Mouse (Mus musculus) embryonic facial prominence, embryonic 10.5 days (tissue): Measurements from ENCODE around the gene Rho. TPM values are rescaled to one million over a fixed set of nuclear protein-coding genes. Genes with fewer than 3 reads are reported as not detected.

Experiments used
- DNase-seq: peaks from one replicate; pipeline ENCODE4 v3.0.0-alpha.2; 2017; ENCODE audit warnings: low spot score
- H3K27ac ChIP-seq: fragments of 300-500 bp; sonication (generic); replicated peaks from 2 replicates; pipeline ENCODE4 v1.5.1; 2016; ENCODE audit warnings: mild to moderate bottlenecking
- H3K27me3 ChIP-seq: fragments of 300-500 bp; sonication (generic); replicated peaks from 2 replicates; pipeline ENCODE4 v1.6.1; 2016; ENCODE audit warnings: low read depth, mild to moderate bottlenecking; ENCODE audit not compliant: poor library complexity, severe bottlenecking
- H3K36me3 ChIP-seq: fragments of 300-500 bp; sonication (generic); replicated peaks from 2 replicates; pipeline ENCODE4 v1.6.1; 2016; ENCODE audit warnings: mild to moderate bottlenecking, moderate library complexity
- H3K4me1 ChIP-seq: fragments of 300-500 bp; sonication (generic); 2 replicates; pipeline ENCODE4 v1.6.1; 2016
- H3K4me3 ChIP-seq: fragments of 300-500 bp; sonication (generic); 2 replicates; pipeline ENCODE4 v1.5.1; 2016; ENCODE audit warnings: mild to moderate bottlenecking, moderate library complexity
- H3K9me3 ChIP-seq: fragments of 300-500 bp; sonication (generic); 2 replicates; pipeline ENCODE4 v1.6.1; 2016; ENCODE audit warnings: mild to moderate bottlenecking
- WGBS: fragments of 180-500 bp; shearing (Covaris S2); methylation state at CpG from one replicate; pipeline ENCODE4 v1.1.7; 2016; 5-methylcytosine and 5-hydroxymethylcytosine counted together
- polyA plus RNA-seq: library from polyadenylated mRNA; unstranded; fragments of >200 nt; fragmentation: Nextera tagmentation; extraction: Ambion mirVana; gene quantifications from 2 replicates; pipeline ENCODE4 v1.2.1, GENCODE M21; 2016

Gene Rho
- polyA plus RNA-seq, 1 experiment from 2014 or later: 0.51 TPM

DNA sequence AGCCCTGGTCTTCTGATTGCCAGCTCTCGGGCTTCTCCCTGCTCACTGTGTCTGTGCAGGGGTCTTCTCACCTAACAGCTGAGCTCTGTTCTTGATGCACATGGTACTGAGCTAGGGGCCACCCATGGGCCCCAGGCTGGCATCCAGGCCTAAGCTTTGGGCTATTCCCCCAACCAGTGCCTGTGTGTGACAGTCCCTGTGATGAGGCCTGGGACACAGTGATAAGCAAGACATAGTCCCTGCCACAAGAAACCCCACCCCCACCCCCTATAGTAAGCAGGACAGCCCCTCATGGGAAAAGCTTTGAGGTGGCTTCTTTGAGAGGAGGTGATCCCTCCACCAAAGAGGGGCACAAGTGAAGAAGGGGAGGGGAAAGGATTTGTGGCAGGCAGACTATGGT lies 12.9 kb upstream of the Rho start:
- peaks cover 18% of the 10 kb centered on the region for H3K4me1 ChIP-seq
- WGBS: 78% methylated on average over 1 of the region's 1 CpGs
- no peak overlapping the region for H3K4me3 ChIP-seq
- no peak for DNase-seq
- no peaks in the 10 kb centered on the region for H3K9me3 ChIP-seq
- no peaks in the 10 kb centered on the region for H3K27me3 ChIP-seq
- peaks cover 31% of the 10 kb centered on the region for H3K36me3 ChIP-seq
- H3K27ac ChIP-seq: peak overlapping the region; percentile 12; the same call in 1 of the 2 replicates

DNA sequence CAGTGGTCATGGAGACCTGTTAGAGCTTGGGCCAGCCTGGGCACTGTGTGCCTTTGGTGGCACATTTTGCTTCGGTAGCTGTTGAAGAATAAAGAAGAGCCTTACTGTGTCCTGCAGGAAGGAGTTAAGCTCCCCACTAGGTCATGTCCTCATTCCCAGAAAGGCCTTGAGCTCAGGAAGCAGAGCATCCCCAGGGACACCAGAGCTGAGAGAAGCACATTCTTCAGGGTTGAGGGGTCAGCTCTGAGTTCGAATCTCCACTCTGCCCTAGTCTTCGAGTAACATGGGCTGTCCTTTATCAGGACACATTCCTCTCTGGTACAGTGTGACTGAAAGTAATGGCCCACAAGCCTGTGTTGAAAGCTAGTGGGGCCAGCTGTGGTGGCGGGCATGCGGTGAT lies 11.7 kb upstream of the Rho start:
- DNase-seq: no peak
- 86% methylated on average over 5 of the region's 5 CpGs for WGBS
- no peaks in the 10 kb centered on the region for H3K27me3 ChIP-seq
- no peak overlapping the region for H3K27ac ChIP-seq
- H3K9me3 ChIP-seq: no peaks in the 10 kb centered on the region
- H3K4me3 ChIP-seq: no peak overlapping the region
- H3K36me3 ChIP-seq: peaks cover 30% of the 10 kb centered on the region
- peaks cover 27% of the 10 kb centered on the region for H3K4me1 ChIP-seq

GRCm38 (mm10) chr6:115924829-115925228 lies 6.7 kb upstream of the Rho start:
- Histone ChIP-seq H3K36me3 (peaks cover 13% of the 10 kb centered on the region), H3K27me3 (no peaks in the 10 kb centered on the region), H3K4me1 (peaks cover 59% of the 10 kb centered on the region), H3K27ac (peak overlapping the region; percentile 37; the same call in 1 of the 2 replicates), H3K9me3 (no peaks in the 10 kb centered on the region), H3K4me3 (no peak overlapping the region)
- 47% methylated on average over 6 of the region's 6 CpGs for WGBS
- DNase-seq: peak; percentile 35

- Histone ChIP-seq H3K27ac (peak overlapping the region; percentile 31; the same call in 1 of the 2 replicates), H3K36me3 (peaks cover 11% of the 10 kb centered on the region; the same call in 1 of the 2 replicates), H3K27me3 (no peaks in the 10 kb centered on the region), H3K4me1 (peaks cover 71% of the 10 kb centered on the region), H3K4me3 (no peak overlapping the region), H3K9me3 (no peaks in the 10 kb centered on the region)
- DNase-seq: no peak
- 78% methylated on average over 10 of the region's 10 CpGs for WGBS
Observed at GRCm38 (mm10) chr6:115926416-115926815, 5.1 kb upstream of the Rho start.

DNA sequence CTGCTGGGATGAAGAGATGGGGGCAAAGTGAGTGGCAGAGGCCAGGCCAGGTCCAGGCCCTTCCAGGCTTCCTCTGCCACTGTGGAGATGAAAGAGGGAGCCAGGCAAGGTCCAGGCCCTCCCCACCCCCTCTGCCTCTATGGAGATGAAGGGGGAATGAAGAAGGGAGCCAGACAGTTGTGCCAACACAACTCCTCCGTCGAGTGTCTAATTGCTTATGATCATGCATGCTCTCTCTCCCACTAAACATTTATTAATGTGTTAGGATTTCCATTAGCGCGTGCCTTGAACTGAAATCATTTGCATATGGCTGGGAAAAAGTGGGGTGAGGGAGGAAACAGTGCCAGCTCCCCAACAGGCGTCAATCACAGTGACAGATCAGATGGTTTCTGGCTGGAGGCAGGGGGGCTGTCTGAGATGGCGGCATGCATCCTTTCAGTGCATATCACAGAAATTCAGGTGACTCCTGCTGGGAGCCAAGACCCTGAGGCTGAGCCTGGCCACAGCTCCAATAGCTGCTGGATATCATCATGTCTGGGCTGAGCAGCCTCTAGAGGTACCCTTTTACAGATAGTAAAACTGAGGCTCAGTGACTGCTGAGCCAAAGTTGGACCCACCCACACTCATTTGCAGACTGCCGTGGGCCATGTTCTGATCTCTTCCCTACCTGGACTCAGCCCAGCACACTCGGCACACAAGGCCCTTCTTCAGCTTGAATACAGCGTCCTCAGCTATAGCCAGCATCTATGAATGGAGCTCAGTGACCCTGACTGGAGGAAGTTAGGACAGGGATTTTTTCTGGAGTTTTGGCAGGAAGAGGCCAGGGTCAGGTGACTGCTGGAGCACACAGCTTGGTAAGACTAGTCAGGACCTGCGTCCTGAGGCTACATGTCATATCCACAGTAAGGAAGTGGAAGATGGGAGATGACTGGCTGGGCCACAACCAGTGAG lies 4.0 kb upstream of the Rho start:
- H3K9me3 ChIP-seq: no peaks in the 10 kb centered on the region
- peaks cover 74% of the 10 kb centered on the region for H3K4me1 ChIP-seq
- no peak overlapping the region for H3K4me3 ChIP-seq
- H3K27ac ChIP-seq: 0 out of 2 replicates have a peak overlapping the region, but pooled peaks have one; percentile 12
- WGBS: 82% methylated on average over 10 of the region's 10 CpGs
- H3K27me3 ChIP-seq: no peaks in the 10 kb centered on the region
- H3K36me3 ChIP-seq: peaks cover 11% of the 10 kb centered on the region; the same call in 1 of the 2 replicates
- DNase-seq: no peak

DNA sequence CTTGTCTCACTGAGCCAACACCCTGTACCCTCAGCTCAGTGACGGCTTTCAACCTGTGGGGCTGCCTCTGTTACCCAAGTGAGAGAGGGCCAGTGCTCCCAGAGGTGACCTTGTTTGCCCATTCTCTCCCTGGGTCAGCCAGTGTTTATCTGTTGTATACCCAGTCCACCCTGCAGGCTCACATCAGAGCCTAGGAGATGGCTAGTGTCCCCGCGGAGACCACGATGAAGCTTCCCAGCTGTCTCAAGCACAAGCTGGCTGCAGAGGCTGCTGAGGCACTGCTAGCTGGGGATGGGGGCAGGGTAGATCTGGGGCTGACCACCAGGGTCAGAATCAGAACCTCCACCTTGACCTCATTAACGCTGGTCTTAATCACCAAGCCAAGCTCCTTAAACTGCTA lies 1.5 kb upstream of the Rho start:
- Histone ChIP-seq H3K4me1 (peaks cover 59% of the 10 kb centered on the region), H3K36me3 (0 out of 2 replicates have a peak, but pooled peaks cover 4% of the 10 kb centered on the region), H3K27me3 (no peaks in the 10 kb centered on the region), H3K27ac (peak overlapping the region; percentile 51; the same call in 1 of the 2 replicates), H3K4me3 (no peak overlapping the region), H3K9me3 (no peaks in the 10 kb centered on the region)
- no peak for DNase-seq
- WGBS: 58% methylated on average over 5 of the region's 5 CpGs

- no peak for DNase-seq
- Histone ChIP-seq H3K36me3 (no peaks in the 10 kb centered on the region), H3K9me3 (no peaks in the 10 kb centered on the region), H3K4me3 (no peak overlapping the region), H3K4me1 (peaks cover 37% of the 10 kb centered on the region), H3K27me3 (no peaks in the 10 kb centered on the region), H3K27ac (no peak overlapping the region)
- WGBS: 93% methylated on average over 3 of the region's 3 CpGs
Observed at GRCm38 (mm10) chr6:115932391-115932790, 843 bp downstream of the Rho start.

- no peaks in the 10 kb centered on the region for H3K36me3 ChIP-seq
- no peaks in the 10 kb centered on the region for H3K27me3 ChIP-seq
- H3K4me1 ChIP-seq: peaks cover 14% of the 10 kb centered on the region; the same call in 1 of the 2 replicates
- H3K9me3 ChIP-seq: no peaks in the 10 kb centered on the region
- DNase-seq: no peak
- H3K4me3 ChIP-seq: no peak overlapping the region
- WGBS: 90% methylated on average over 8 of the region's 8 CpGs
- no peak overlapping the region for H3K27ac ChIP-seq
Observed at GRCm38 (mm10) chr6:115935544-115935943, 4.0 kb downstream of the Rho start.

DNA sequence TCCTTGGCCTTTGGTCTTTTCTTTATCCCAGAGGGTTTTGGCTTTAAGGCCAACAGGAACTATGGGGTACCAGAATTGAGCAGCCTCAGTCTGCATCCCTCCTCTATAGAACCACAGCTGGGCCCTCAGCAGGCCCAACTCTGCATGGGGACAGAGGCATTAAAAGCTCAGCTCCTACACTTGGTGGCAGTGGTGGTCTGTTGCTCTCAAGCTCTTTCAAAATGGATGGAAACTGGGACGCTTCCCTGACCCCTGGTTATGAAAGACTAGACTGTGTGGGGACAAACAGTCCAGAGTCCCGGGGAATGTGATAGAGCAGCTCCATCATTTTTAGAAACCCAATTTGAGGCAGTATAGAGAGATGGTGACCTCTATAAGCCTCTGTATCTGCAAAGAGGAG lies 6.5 kb downstream of the Rho start:
- H3K27me3 ChIP-seq: peaks cover 8% of the 10 kb centered on the region; the same call in 1 of the 2 replicates
- WGBS: 87% methylated on average over 2 of the region's 2 CpGs
- H3K36me3 ChIP-seq: no peaks in the 10 kb centered on the region
- no peaks in the 10 kb centered on the region for H3K9me3 ChIP-seq
- H3K27ac ChIP-seq: no peak overlapping the region
- no peak overlapping the region for H3K4me3 ChIP-seq
- no peak for DNase-seq
- peaks cover 16% of the 10 kb centered on the region for H3K4me1 ChIP-seq

DNA sequence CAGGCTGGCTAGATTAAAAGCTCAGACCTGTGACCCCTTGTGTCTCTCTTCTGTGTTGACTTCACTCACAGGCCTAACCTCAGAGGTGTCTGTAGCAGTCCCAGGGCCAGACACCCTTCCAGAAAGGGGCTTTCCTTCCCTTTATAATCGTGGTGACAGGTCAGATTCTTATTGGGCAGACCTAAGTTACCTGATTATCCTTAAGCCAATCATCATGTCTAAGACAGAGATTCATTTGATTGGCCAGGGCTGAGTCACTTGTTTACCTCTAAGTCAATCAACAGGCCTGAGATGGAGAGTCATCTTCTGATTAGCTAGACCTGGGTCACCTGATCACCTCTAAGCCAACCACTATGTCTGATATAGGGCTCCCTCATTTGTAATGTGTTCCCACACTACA lies 7.2 kb downstream of the Rho start:
- H3K27me3 ChIP-seq: peaks cover 8% of the 10 kb centered on the region; the same call in 1 of the 2 replicates
- H3K9me3 ChIP-seq: no peaks in the 10 kb centered on the region
- H3K4me3 ChIP-seq: no peak overlapping the region
- H3K27ac ChIP-seq: no peak overlapping the region
- WGBS: 76% methylated on average over 1 of the region's 1 CpGs
- H3K36me3 ChIP-seq: no peaks in the 10 kb centered on the region
- H3K4me1 ChIP-seq: peaks cover 16% of the 10 kb centered on the region
- DNase-seq: no peak

DNA sequence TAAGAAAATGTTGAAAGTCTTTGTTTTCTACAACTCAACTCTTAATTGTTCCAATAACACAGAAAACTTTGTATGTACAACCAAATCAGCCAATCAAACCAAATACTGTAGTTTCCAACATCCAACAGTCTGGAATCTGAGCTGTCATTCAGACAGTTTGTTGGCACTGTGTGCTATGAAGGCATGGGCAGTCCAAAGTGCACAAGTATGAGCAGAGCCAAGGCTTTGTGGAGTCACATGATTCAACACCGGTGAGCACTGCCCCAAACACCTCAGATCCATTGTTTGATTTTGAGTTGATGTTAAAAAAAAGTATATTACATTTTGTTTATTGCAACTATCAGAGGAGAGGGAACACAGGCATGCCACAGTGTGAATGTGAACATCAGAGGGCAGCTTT lies 9.1 kb downstream of the Rho start:
- H3K4me1 ChIP-seq: peaks cover 16% of the 10 kb centered on the region
- no peaks in the 10 kb centered on the region for H3K36me3 ChIP-seq
- H3K27me3 ChIP-seq: peaks cover 8% of the 10 kb centered on the region; the same call in 1 of the 2 replicates
- DNase-seq: no peak
- H3K9me3 ChIP-seq: no peaks in the 10 kb centered on the region
- WGBS: 95% methylated on average over 1 of the region's 1 CpGs
- no peak overlapping the region for H3K27ac ChIP-seq
- no peak overlapping the region for H3K4me3 ChIP-seq

DNA sequence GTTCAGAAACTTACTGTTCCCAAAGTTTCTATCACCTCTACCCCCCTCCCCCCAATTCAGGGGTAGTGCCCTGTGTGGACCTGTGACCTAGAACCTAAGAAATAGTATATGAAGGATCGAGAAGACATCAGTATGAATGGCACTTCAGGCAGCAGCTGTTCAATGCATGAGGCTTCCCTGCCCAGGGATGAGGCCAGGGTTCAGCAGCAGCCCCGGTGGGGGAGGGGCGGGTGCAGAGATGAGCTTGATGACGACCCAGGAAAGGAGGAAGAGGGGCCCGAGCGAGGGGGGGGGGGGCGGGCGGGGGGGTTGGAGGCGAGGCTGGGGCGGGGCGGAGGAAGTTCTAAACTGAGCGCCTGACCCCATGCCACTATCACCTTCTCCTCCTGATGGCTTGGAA lies 9.6 kb downstream of the Rho start:
- no peaks in the 10 kb centered on the region for H3K9me3 ChIP-seq
- peaks cover 8% of the 10 kb centered on the region; the same call in 1 of the 2 replicates for H3K27me3 ChIP-seq
- peak; percentile 46 for DNase-seq
- H3K4me3 ChIP-seq: no peak overlapping the region
- no peaks in the 10 kb centered on the region for H3K36me3 ChIP-seq
- WGBS: 8% methylated on average over 10 of the region's 12 CpGs
- no peak overlapping the region; the same call in 1 of the 2 replicates for H3K27ac ChIP-seq
- peaks cover 16% of the 10 kb centered on the region for H3K4me1 ChIP-seq
